Mouse (Mus musculus): ENCODE measurements around the gene Thada. TPM values are rescaled to one million over a fixed set of nuclear protein-coding genes. Genes with fewer than 3 reads are reported as not detected.

Gene Thada
- polyA plus RNA-seq, 1 experiment from 2014 or later, result 7.8 TPM

GRCm38 (mm10) chr17:84154302-84155028, 311.5 kb downstream of the Thada start:
- Histone ChIP-seq H3K4me3 (no peak overlapping the region), H3K27me3 (replicated peaks) (no peaks in the 10 kb centered on the region), H3K4me1 (peaks cover 99% of the 10 kb centered on the region), H3K9me3 (replicated peaks) (no peaks in the 10 kb centered on the region), H3K36me3 (no peaks in the 10 kb centered on the region), H3K27ac (peak overlapping the region; percentile 93), H3K4me2 (peak overlapping the region; percentile 56), H3K9ac (peak overlapping the region; percentile 69)
- WGBS (ENCODE audit: insufficient replicate concordance), result 31% methylated on average over 11 of the region's 11 CpGs
- ATAC-seq, result peak; percentile 77

- 34% methylated on average over 12 of the region's 12 CpGs for WGBS (ENCODE audit: insufficient replicate concordance)
Measured at GRCm38 (mm10) chr17:84152976-84153786, 312.8 kb downstream of the Thada start.

GRCm38 (mm10) chr17:84152206-84152975, 313.6 kb downstream of the Thada start:
- no peaks in the 10 kb centered on the region for H3K27me3 ChIP-seq (replicated peaks)
- no peaks in the 10 kb centered on the region for H3K9me3 ChIP-seq (replicated peaks)
- peaks cover 99% of the 10 kb centered on the region for H3K4me1 ChIP-seq
- H3K4me2 ChIP-seq, result peak overlapping the region; percentile 56
- peak overlapping the region; percentile 93 for H3K27ac ChIP-seq
- peak overlapping the region; percentile 69 for H3K9ac ChIP-seq
- H3K4me3 ChIP-seq, result no peak overlapping the region
- no peaks in the 10 kb centered on the region for H3K36me3 ChIP-seq
- ATAC-seq, result no peak
- 49% methylated on average over 6 of the region's 6 CpGs for WGBS (ENCODE audit: insufficient replicate concordance)

More at GRCm38 (mm10) chr17:84152976-84153786, 312.8 kb downstream of the Thada start:
- Histone ChIP-seq H3K9ac (peak overlapping the region; percentile 69), H3K4me1 (peaks cover 99% of the 10 kb centered on the region), H3K4me2 (peak overlapping the region; percentile 56), H3K9me3 (replicated peaks) (no peaks in the 10 kb centered on the region), H3K27ac (peak overlapping the region; percentile 93), H3K4me3 (no peak overlapping the region), H3K36me3 (no peaks in the 10 kb centered on the region), H3K27me3 (replicated peaks) (no peaks in the 10 kb centered on the region)
- peak; percentile 79 for ATAC-seq

- Histone ChIP-seq H3K27me3 (replicated peaks) (no peaks in the 10 kb centered on the region), H3K4me1 (peaks cover 99% of the 10 kb centered on the region), H3K4me3 (no peak overlapping the region), H3K9me3 (replicated peaks) (no peaks in the 10 kb centered on the region), H3K36me3 (no peaks in the 10 kb centered on the region), H3K4me2 (0 out of 2 replicates have a peak overlapping the region, but pooled peaks have one; percentile 4), H3K27ac (peak overlapping the region; percentile 93), H3K9ac (no peak overlapping the region)
- WGBS (ENCODE audit: insufficient replicate concordance), result 54% methylated on average over 6 of the region's 6 CpGs
- no peak for ATAC-seq
Measured at GRCm38 (mm10) chr17:84151306-84151705, 314.7 kb downstream of the Thada start.

GRCm38 (mm10) chr17:84150291-84150690, 315.7 kb downstream of the Thada start:
- Histone ChIP-seq H3K27ac (peak overlapping the region; percentile 93), H3K9me3 (replicated peaks) (no peaks in the 10 kb centered on the region), H3K36me3 (no peaks in the 10 kb centered on the region), H3K4me3 (no peak overlapping the region), H3K4me2 (no peak overlapping the region), H3K9ac (no peak overlapping the region), H3K4me1 (peaks cover 99% of the 10 kb centered on the region), H3K27me3 (replicated peaks) (no peaks in the 10 kb centered on the region)
- 82% methylated on average over 8 of the region's 8 CpGs for WGBS (ENCODE audit: insufficient replicate concordance)
- no peak for ATAC-seq

- WGBS (ENCODE audit: insufficient replicate concordance), result 55% methylated on average over 5 of the region's 5 CpGs
- H3K36me3 ChIP-seq, result no peaks in the 10 kb centered on the region
- peaks cover 99% of the 10 kb centered on the region for H3K4me1 ChIP-seq
- peak overlapping the region; percentile 66 for H3K9ac ChIP-seq
- no peaks in the 10 kb centered on the region for H3K27me3 ChIP-seq (replicated peaks)
- peak overlapping the region; percentile 93 for H3K27ac ChIP-seq
- no peaks in the 10 kb centered on the region for H3K9me3 ChIP-seq (replicated peaks)
- peak overlapping the region; percentile 73 for H3K4me2 ChIP-seq
- H3K4me3 ChIP-seq, result no peak overlapping the region
- no peak for ATAC-seq
Measured at GRCm38 (mm10) chr17:84149566-84149965, 316.4 kb downstream of the Thada start.

GRCm38 (mm10) chr17:84148499-84149484, 317.2 kb downstream of the Thada start:
- Histone ChIP-seq H3K4me2 (peak overlapping the region; percentile 73), H3K4me3 (no peak overlapping the region), H3K36me3 (no peaks in the 10 kb centered on the region), H3K9me3 (replicated peaks) (no peaks in the 10 kb centered on the region), H3K27ac (peak overlapping the region; percentile 93), H3K4me1 (peaks cover 98% of the 10 kb centered on the region), H3K27me3 (replicated peaks) (no peaks in the 10 kb centered on the region), H3K9ac (peak overlapping the region; percentile 66)
- WGBS (ENCODE audit: insufficient replicate concordance), result 37% methylated on average over 11 of the region's 11 CpGs
- peak; percentile 38 for ATAC-seq

GRCm38 (mm10) chr17:84147183-84148108, 318.6 kb downstream of the Thada start:
- Histone ChIP-seq H3K36me3 (no peaks in the 10 kb centered on the region), H3K9ac (peak overlapping the region; percentile 66), H3K27ac (peak overlapping the region; percentile 93), H3K4me3 (peak overlapping the region; percentile 37), H3K27me3 (replicated peaks) (no peaks in the 10 kb centered on the region), H3K9me3 (replicated peaks) (no peaks in the 10 kb centered on the region), H3K4me1 (peaks cover 98% of the 10 kb centered on the region), H3K4me2 (peak overlapping the region; percentile 73)
- ATAC-seq, result peak; percentile 86
- WGBS (ENCODE audit: insufficient replicate concordance), result 16% methylated on average over 11 of the region's 11 CpGs

- peak overlapping the region; percentile 37; the same call in 1 of the 2 replicates for H3K4me3 ChIP-seq
- H3K9me3 ChIP-seq (replicated peaks), result no peaks in the 10 kb centered on the region
- H3K4me1 ChIP-seq, result peaks cover 98% of the 10 kb centered on the region
- peak overlapping the region; percentile 66 for H3K9ac ChIP-seq
- no peaks in the 10 kb centered on the region for H3K36me3 ChIP-seq
- 40% methylated on average over 7 of the region's 7 CpGs for WGBS (ENCODE audit: insufficient replicate concordance)
- ATAC-seq, result no peak
- H3K27ac ChIP-seq, result peak overlapping the region; percentile 93
- H3K27me3 ChIP-seq (replicated peaks), result no peaks in the 10 kb centered on the region
- H3K4me2 ChIP-seq, result peak overlapping the region; percentile 73
Measured at GRCm38 (mm10) chr17:84146458-84147182, 319.4 kb downstream of the Thada start.

Data from liver, embryonic 12.5 days (tissue).